Mouse (Mus musculus): ENCODE measurements around the gene Smim5.
"Not testable (repeated sequence)": the region's sequence is repeated elsewhere in the genome, so short reads cannot be mapped to it uniquely, and the experiment has no call there.

Gene Smim5

GRCm38 (mm10) chr11:115899486-115900266 is at the start of gene Smim5:
Gene Smim5 (plus strand): TSS chr11:115899966.
- DNase-seq (ENCODE audit: low read depth, low spot score): no peak

- DNase-seq (ENCODE audit: low read depth, low spot score): peak; percentile 16
These were observed 45.1 kb upstream of the Smim5 start for GRCm38 (mm10) chr11:115854674-115855073.

GRCm38 (mm10) chr11:115857146-115857545 is 42.6 kb upstream of the Smim5 start:
- DNase-seq (ENCODE audit: low read depth, low spot score): not testable (repeated sequence)

- no peak for DNase-seq (ENCODE audit: low read depth, low spot score)
These were observed 41.8 kb upstream of the Smim5 start for GRCm38 (mm10) chr11:115857936-115858335.

GRCm38 (mm10) chr11:115858354-115858753 is 41.4 kb upstream of the Smim5 start, which contains the start of gene Myo15b:
Gene Myo15b (plus strand): TSS chr11:115858406.
- no peak for DNase-seq (ENCODE audit: low read depth, low spot score)

- DNase-seq (ENCODE audit: low read depth, low spot score): peak; percentile 4
These were observed 40.4 kb upstream of the Smim5 start for GRCm38 (mm10) chr11:115859143-115859945.

GRCm38 (mm10) chr11:115863895-115864294 is 35.9 kb upstream of the Smim5 start:
- no peak for DNase-seq (ENCODE audit: low read depth, low spot score)

- no peak for DNase-seq (ENCODE audit: low read depth, low spot score)
These were observed 30.4 kb upstream of the Smim5 start for GRCm38 (mm10) chr11:115869393-115869792.

GRCm38 (mm10) chr11:115872437-115872836 is 27.3 kb upstream of the Smim5 start:
- no peak for DNase-seq (ENCODE audit: low read depth, low spot score)

GRCm38 (mm10) chr11:115875935-115876334 is 23.8 kb upstream of the Smim5 start:
- DNase-seq (ENCODE audit: low read depth, low spot score): no peak

- DNase-seq (ENCODE audit: low read depth, low spot score): no peak
These were observed 23.3 kb upstream of the Smim5 start for GRCm38 (mm10) chr11:115876438-115876837.

- DNase-seq (ENCODE audit: low read depth, low spot score): no peak
These were observed 22.5 kb upstream of the Smim5 start for GRCm38 (mm10) chr11:115877174-115877755.

GRCm38 (mm10) chr11:115878071-115878470 is 21.7 kb upstream of the Smim5 start:
- no peak for DNase-seq (ENCODE audit: low read depth, low spot score)

- no peak for DNase-seq (ENCODE audit: low read depth, low spot score)
These were observed 18.8 kb upstream of the Smim5 start for GRCm38 (mm10) chr11:115881002-115881401.

GRCm38 (mm10) chr11:115883251-115883650 is 16.5 kb upstream of the Smim5 start:
- DNase-seq (ENCODE audit: low read depth, low spot score): no peak

- DNase-seq (ENCODE audit: low read depth, low spot score): no peak
These were observed 15.4 kb upstream of the Smim5 start for GRCm38 (mm10) chr11:115884361-115884760.

GRCm38 (mm10) chr11:115885281-115885680 is 14.5 kb upstream of the Smim5 start:
- no peak for DNase-seq (ENCODE audit: low read depth, low spot score)

GRCm38 (mm10) chr11:115886446-115886845 is 13.3 kb upstream of the Smim5 start:
- DNase-seq (ENCODE audit: low read depth, low spot score): no peak

- DNase-seq (ENCODE audit: low read depth, low spot score): no peak
These were observed 11.7 kb upstream of the Smim5 start for GRCm38 (mm10) chr11:115888020-115888419.

- no peak for DNase-seq (ENCODE audit: low read depth, low spot score)
These were observed 10.6 kb upstream of the Smim5 start for GRCm38 (mm10) chr11:115889159-115889558.

GRCm38 (mm10) chr11:115892213-115892612 is 7.6 kb upstream of the Smim5 start:
- DNase-seq (ENCODE audit: low read depth, low spot score): no peak

GRCm38 (mm10) chr11:115893071-115893470 is 6.7 kb upstream of the Smim5 start:
- DNase-seq (ENCODE audit: low read depth, low spot score): no peak
